Mouse (Mus musculus) thymus, adult 2 months (tissue): ENCODE measurements around the gene Mamdc4. TPM values are rescaled to one million over a fixed set of nuclear protein-coding genes. Genes with fewer than 3 reads are reported as not detected.

ENCODE experiments used
- DNase-seq: peaks from one replicate; pipeline ENCODE4 v3.0.0; 2021
- H3K27ac ChIP-seq: fragments of 200-500 bp; 2 replicates; pipeline ENCODE4 v1.5.1; 2012; ENCODE audit warnings: low read length, control low read depth; ENCODE audit not compliant: control insufficient read depth, insufficient read depth
- H3K27me3 ChIP-seq: fragments of 200-500 bp; 2 replicates; pipeline ENCODE4 v1.6.1; 2012; ENCODE audit warnings: mild to moderate bottlenecking, low read length, moderate library complexity, mixed read lengths; ENCODE audit not compliant: control insufficient read depth, insufficient read depth
- H3K36me3 ChIP-seq: fragments of 200-500 bp; 2 replicates; pipeline ENCODE4 v1.6.1; 2012; ENCODE audit warnings: mild to moderate bottlenecking, low read length, moderate library complexity; ENCODE audit not compliant: control insufficient read depth, insufficient read depth
- H3K4me1 ChIP-seq: fragments of 200-500 bp; replicated peaks from 2 replicates; pipeline ENCODE4 v1.6.1; 2012; ENCODE audit warnings: low read length; ENCODE audit not compliant: control insufficient read depth, insufficient read depth
- H3K4me3 ChIP-seq: fragments of 200-500 bp; 2 replicates; pipeline ENCODE4 v1.5.1; 2012; ENCODE audit warnings: mild to moderate bottlenecking, low read length, control low read depth, moderate library complexity; ENCODE audit not compliant: control insufficient read depth, insufficient read depth
- CTCF ChIP-seq: fragments of 200-500 bp; IDR thresholded peaks from 2 replicates; pipeline ENCODE4 v1.5.1; 2012; ENCODE audit warnings: mild to moderate bottlenecking, control low read depth, low read length, moderate library complexity, borderline replicate concordance; ENCODE audit not compliant: control insufficient read depth, poor library complexity, insufficient read depth; ENCODE audit errors: extremely low read depth
- POLR2A ChIP-seq: fragments of 200-500 bp; IDR thresholded peaks from 2 replicates; pipeline ENCODE4 v1.6.1; 2012; ENCODE audit warnings: mild to moderate bottlenecking, low read length, control low read depth, moderate library complexity; ENCODE audit not compliant: control insufficient read depth, poor library complexity, insufficient read depth; ENCODE audit errors: extremely low read depth
- WGBS: fragments of 180-500 bp; shearing (Covaris S2); methylation state at CpG from one replicate; pipeline ENCODE4 v1.1.7; 2018; 5-methylcytosine and 5-hydroxymethylcytosine counted together
- polyA plus RNA-seq: library from polyadenylated mRNA; depleted of rRNA; stranded (reverse); fragments of >200 nt; gene quantifications from 2 replicates; pipeline ENCODE4 v1.2.3, GENCODE M21; 2012

Gene Mamdc4
- polyA plus RNA-seq, 1 experiment = 18.9 TPM

- H3K36me3 ChIP-seq = no peaks in the 10 kb centered on the region
- H3K4me1 ChIP-seq = peaks cover 41% of the 10 kb centered on the region
- 45% methylated on average over 5 of the region's 5 CpGs for WGBS
- TF ChIP-seq CTCF = no peak; the same call in 1 of the 2 replicates
- TF ChIP-seq POLR2A = no peak
- no peak overlapping the region for H3K4me3 ChIP-seq
- peak; percentile 71 for DNase-seq
- peak overlapping the region; percentile 75 for H3K27ac ChIP-seq
- H3K27me3 ChIP-seq = no peaks in the 10 kb centered on the region
These were observed 23.5 kb downstream of the Mamdc4 start for GRCm38 (mm10) chr2:25551186-25551585.

- peak overlapping the region; percentile 17 for H3K4me3 ChIP-seq
- H3K4me1 ChIP-seq = peaks cover 59% of the 10 kb centered on the region
These were observed 25.3 kb downstream of the Mamdc4 start for GRCm38 (mm10) chr2:25549021-25549991.

GRCm38 (mm10) chr2:25546811-25547491 lies 27.7 kb downstream of the Mamdc4 start, which contains the start of gene Traf2:
TSS of gene Traf2 (minus strand) at chr2:25546940.
- no peaks in the 10 kb centered on the region for H3K36me3 ChIP-seq
- WGBS = under 1% methylated on average over 48 of the region's 48 CpGs
- peak; percentile 99 for DNase-seq
- peak within 1 kb of the TSS; percentile 68 for H3K4me3 ChIP-seq
- H3K27me3 ChIP-seq = no peaks in the 10 kb centered on the region
- peaks cover 64% of the 10 kb centered on the region for H3K4me1 ChIP-seq
- peak within 1 kb of the TSS; percentile 68 for H3K27ac ChIP-seq
- TF ChIP-seq CTCF (0 out of 2 replicates have a peak, but pooled peaks have one; percentile 63), POLR2A (peak; percentile 73)

More at GRCm38 (mm10) chr2:25549021-25549991, 25.3 kb downstream of the Mamdc4 start:
- TF ChIP-seq CTCF (no peak), POLR2A (no peak)
- 9% methylated on average over 9 of the region's 9 CpGs for WGBS
- DNase-seq = peak; percentile 79
- Histone ChIP-seq H3K27me3 (no peaks in the 10 kb centered on the region), H3K27ac (peak overlapping the region; percentile 98), H3K36me3 (no peaks in the 10 kb centered on the region)

- peak; percentile 27 for DNase-seq
- TF ChIP-seq POLR2A (no peak), CTCF (no peak)
- Histone ChIP-seq H3K27me3 (no peaks in the 10 kb centered on the region), H3K4me1 (peaks cover 59% of the 10 kb centered on the region), H3K36me3 (no peaks in the 10 kb centered on the region), H3K4me3 (peak overlapping the region; percentile 68), H3K27ac (peak overlapping the region; percentile 68)
- WGBS = 8% methylated on average over 43 of the region's 43 CpGs
These were observed 28.4 kb downstream of the Mamdc4 start for GRCm38 (mm10) chr2:25545996-25546810.

- 90% methylated on average over 10 of the region's 10 CpGs for WGBS
- H3K27ac ChIP-seq = no peak overlapping the region
- DNase-seq = no peak
- no peak overlapping the region for H3K4me3 ChIP-seq
- H3K36me3 ChIP-seq = peaks cover 20% of the 10 kb centered on the region
- peaks cover 33% of the 10 kb centered on the region for H3K4me1 ChIP-seq
- H3K27me3 ChIP-seq = no peaks in the 10 kb centered on the region
- TF ChIP-seq POLR2A = no peak
- no peak for TF ChIP-seq CTCF
These were observed 32.8 kb downstream of the Mamdc4 start for GRCm38 (mm10) chr2:25541644-25542367.

GRCm38 (mm10) chr2:25540541-25540948 lies 34.1 kb downstream of the Mamdc4 start:
- 91% methylated on average over 4 of the region's 4 CpGs for WGBS
- Histone ChIP-seq H3K4me3 (no peak overlapping the region), H3K27ac (no peak overlapping the region), H3K27me3 (no peaks in the 10 kb centered on the region), H3K4me1 (peaks cover 27% of the 10 kb centered on the region), H3K36me3 (peaks cover 33% of the 10 kb centered on the region)
- no peak for DNase-seq
- TF ChIP-seq POLR2A (no peak), CTCF (no peak)
